In the genomic region with DNA sequence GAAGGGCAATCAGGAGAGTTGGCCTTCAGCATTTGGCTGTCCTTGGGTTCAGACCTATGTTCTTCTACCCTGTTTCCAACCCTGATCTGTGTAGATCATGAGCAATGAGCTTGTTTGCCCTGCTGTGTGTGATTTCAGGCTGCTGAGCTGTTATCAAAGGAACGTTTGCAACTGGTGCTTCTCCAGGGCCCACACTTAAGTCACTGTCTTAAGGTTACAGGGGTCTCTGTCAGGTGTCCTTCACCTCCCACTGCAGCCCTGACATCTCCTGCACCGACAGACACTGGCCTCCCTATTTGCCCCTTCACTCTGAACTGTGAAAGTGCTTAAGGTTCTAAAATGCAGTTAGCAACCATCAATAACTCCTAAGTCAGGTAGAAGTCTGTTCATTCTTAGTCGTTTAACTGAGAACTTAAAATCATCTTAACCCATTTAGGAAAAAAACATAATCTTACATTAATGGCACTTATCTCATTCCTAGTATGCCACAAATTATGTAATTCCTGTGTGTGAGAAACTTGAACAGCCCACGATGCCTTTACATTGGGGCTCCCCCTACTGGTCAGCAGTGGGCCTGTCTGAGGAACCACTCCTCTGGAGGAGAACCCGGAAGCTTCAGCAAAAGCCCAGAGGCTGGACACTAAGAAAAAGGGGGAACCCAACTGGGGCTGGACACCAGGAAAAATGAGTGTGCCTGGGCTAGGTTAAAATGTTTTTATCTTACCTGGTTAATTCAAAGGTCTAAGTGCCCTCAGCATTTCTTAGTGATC, we compare ENCODE assay signal across 9 mouse cellular contexts.
DNase-seq lines count a peak whose midpoint lies in the region; ATAC-seq lines count a peak whose summit lies in the region.
"Had no signal": no experiment of that assay in that cellular context is flagged by ENCODE, and none has a peak within 500 bp of the region (broad histone marks: within the 10 kb centered on the region; RNA-seq: fewer than 3 reads in every experiment).

No protein-coding gene starts in this region.

- no peak overlapping the region for H3K4me2 ChIP-seq in kidney, embryonic 16.5 days (replicated peaks; ENCODE audit: low read depth, low read length)
- no peak overlapping the region for H3K4me2 ChIP-seq in liver, embryonic 11.5 days
- H3K4me2 ChIP-seq: heart, embryonic 13.5 days had no signal

- H3K27me3 ChIP-seq in kidney, embryonic 16.5 days (ENCODE audit: insufficient read depth, low read length): peaks cover 3% of the 10 kb centered on the region; the same call in 1 of the 2 replicates
- no peaks in the 10 kb centered on the region for H3K27me3 ChIP-seq in liver, embryonic 11.5 days (replicated peaks; ENCODE audit: control insufficient read depth, insufficient read depth, low read length)

- ATAC-seq in kidney, embryonic 16.5 days (ENCODE audit: low FRiP score, low TSS enrichment): peak; percentile 65; the same call in 1 of the 2 replicates
- no peak; the same call in 1 of the 2 replicates for ATAC-seq in liver, embryonic 11.5 days (replicated peaks; ENCODE audit: low FRiP score)

- 21% methylated on average over 5 of the region's 5 CpGs for WGBS in kidney, embryonic 16.5 days
- 19% methylated on average over 5 of the region's 5 CpGs for WGBS in liver, embryonic 11.5 days

- H3K9ac ChIP-seq in kidney, embryonic 16.5 days (replicated peaks; ENCODE audit: low read length): no peak overlapping the region
- no peak overlapping the region for H3K9ac ChIP-seq in liver, embryonic 11.5 days (ENCODE audit: low read depth, low read length)
- H3K9ac ChIP-seq: heart, embryonic 13.5 days had no signal

- no peaks in the 10 kb centered on the region for H3K36me3 ChIP-seq in kidney, embryonic 16.5 days (ENCODE audit: insufficient read depth, low read length)
- H3K36me3 ChIP-seq in liver, embryonic 11.5 days (ENCODE audit: control insufficient read depth, insufficient read depth, low read length): no peaks in the 10 kb centered on the region
- H3K36me3 ChIP-seq: heart, embryonic 13.5 days had no signal

- no peak overlapping the region for H3K27ac ChIP-seq in kidney, embryonic 16.5 days (ENCODE audit: low read length)
- H3K27ac ChIP-seq in liver, embryonic 11.5 days (ENCODE audit: low read depth, low read length): no peak overlapping the region
- H3K27ac ChIP-seq: heart, embryonic 13.5 days had no signal

- peak; percentile 64 to 66 for DNase-seq in B cell, adult 2 months
- DNase-seq in WW6 (ENCODE audit: low read depth, low spot score): peak; percentile 40
- peak; percentile 68 to 85 for DNase-seq in cerebellum, postnatal 25 days
- peak; percentile 42 to 48 for DNase-seq in gastrocnemius, adult 8-10 months (ENCODE audit: low spot score in 2 of 2)
- peak; percentile 68 for DNase-seq in liver, embryonic 11.5 days (ENCODE audit: low spot score)
- peak; percentile 54 for DNase-seq in ovary, adult 18-20 months (ENCODE audit: low spot score)
- peak; percentile 67 for DNase-seq in thymus, postnatal 0 days (ENCODE audit: low spot score)

- H3K4me1 ChIP-seq in kidney, embryonic 16.5 days (ENCODE audit: insufficient read depth, low read length): 0 out of 2 replicates have a peak, but pooled peaks cover 2% of the 10 kb centered on the region
- no peaks in the 10 kb centered on the region for H3K4me1 ChIP-seq in liver, embryonic 11.5 days (replicated peaks; ENCODE audit: control insufficient read depth, insufficient read depth, low read length)
- H3K4me1 ChIP-seq: heart, embryonic 13.5 days had no signal

- no peak overlapping the region for H3K4me3 ChIP-seq in kidney, embryonic 16.5 days (ENCODE audit: low read length)
- H3K4me3 ChIP-seq in liver, embryonic 11.5 days (ENCODE audit: low read depth, low read length): no peak overlapping the region
- H3K4me3 ChIP-seq: heart, embryonic 13.5 days had no signal

- no peaks in the 10 kb centered on the region for H3K9me3 ChIP-seq in kidney, embryonic 16.5 days (ENCODE audit: low read length)
- no peaks in the 10 kb centered on the region for H3K9me3 ChIP-seq in liver, embryonic 11.5 days (ENCODE audit: control insufficient read depth, low read length)
- H3K9me3 ChIP-seq: heart, embryonic 13.5 days had no signal
